Mouse (Mus musculus) spleen, adult 2 months (tissue): ENCODE measurements around the gene Hpgd.

Source experiments
- CTCF ChIP-seq: fragments of 200-500 bp; IDR thresholded peaks from 2 replicates; pipeline ENCODE4 v1.5.1; 2011; ENCODE audit warnings: mild to moderate bottlenecking, inconsistent platforms; ENCODE audit not compliant: insufficient read depth, insufficient read length, insufficient replicate concordance; ENCODE audit errors: extremely low read depth
- POLR2A ChIP-seq: fragments of 200-500 bp; IDR thresholded peaks from 2 replicates; pipeline ENCODE4 v1.6.1; 2011; ENCODE audit warnings: low read depth, low read length, inconsistent platforms

GRCm38 (mm10) chr8:56294886-56295555 is 636 bp downstream of the Hpgd start:
- TF ChIP-seq CTCF (no peak), POLR2A (no peak)
